Mouse (Mus musculus) hindbrain, embryonic 11.5 days (tissue): Measurements from ENCODE around the gene Pde10a. TPM values are rescaled to one million over a fixed set of nuclear protein-coding genes. Genes with fewer than 3 reads are reported as not detected.

Source experiments
- ATAC-seq: fragments of 200-750 bp; cut with Nextera tagmentation; 2 replicates; pipeline ENCODE4 v1.8.0; 2017; ENCODE audit warnings: mild to moderate bottlenecking, moderate TSS enrichment, moderate library complexity; ENCODE audit not compliant: low FRiP score
- DNase-seq: peaks from one replicate; pipeline ENCODE4 v3.0.0-alpha.2; 2015; ENCODE audit warnings: low spot score
- H3K27ac ChIP-seq: fragments of 300-500 bp; sonication (generic); 2 replicates; pipeline ENCODE4 v1.5.1; 2014; ENCODE audit warnings: mild to moderate bottlenecking, low read depth, low read length
- H3K27me3 ChIP-seq: fragments of 300-500 bp; sonication (generic); 2 replicates; pipeline ENCODE4 v1.6.1; 2014; ENCODE audit warnings: mild to moderate bottlenecking, low read length, moderate library complexity, mixed read lengths; ENCODE audit not compliant: control insufficient read depth, insufficient read depth
- H3K36me3 ChIP-seq: fragments of 300-500 bp; sonication (generic); 2 replicates; pipeline ENCODE4 v1.6.1; 2014; ENCODE audit warnings: mild to moderate bottlenecking, low read length, moderate library complexity, mixed read lengths; ENCODE audit not compliant: control insufficient read depth, insufficient read depth
- H3K4me1 ChIP-seq: fragments of 300-500 bp; sonication (generic); replicated peaks from 2 replicates; pipeline ENCODE4 v1.6.1; 2014; ENCODE audit warnings: low read length, mixed read lengths; ENCODE audit not compliant: control insufficient read depth, insufficient read depth
- H3K4me2 ChIP-seq: fragments of 300-500 bp; sonication (generic); replicated peaks from 2 replicates; pipeline ENCODE4 v1.6.1; 2014; ENCODE audit warnings: mild to moderate bottlenecking, low read depth, low read length
- H3K4me3 ChIP-seq: fragments of 300-500 bp; sonication (generic); 2 replicates; pipeline ENCODE4 v1.5.1; 2014; ENCODE audit warnings: low read depth, low read length
- H3K9ac ChIP-seq: fragments of 300-500 bp; sonication (generic); 2 replicates; pipeline ENCODE4 v1.6.1; 2014; ENCODE audit warnings: low read depth, low read length
- H3K9me3 ChIP-seq: fragments of 300-500 bp; sonication (generic); 2 replicates; pipeline ENCODE4 v1.6.1; 2016; ENCODE audit warnings: low read length; ENCODE audit not compliant: control insufficient read depth
- WGBS: fragments of 180-500 bp; shearing (Covaris S2); extraction: QIAGEN DNeasy Blood & Tissue Kit; methylation state at CpG from one replicate; pipeline ENCODE4 v1.1.7; 2014; 5-methylcytosine and 5-hydroxymethylcytosine counted together
- polyA plus RNA-seq: library from polyadenylated mRNA; unstranded; fragments of >200 nt; fragmentation: Nextera tagmentation; extraction: Ambion mirVana; gene quantifications from 2 replicates; pipeline ENCODE4 v1.2.1, GENCODE M21; 2014

Pde10a gene
- polyA plus RNA-seq, 1 experiment from 2014 or later: 7.6 TPM

- ATAC-seq: no peak
- WGBS: 66% methylated on average over 16 of the region's 16 CpGs
- no peak overlapping the region for H3K9ac ChIP-seq
- H3K4me2 ChIP-seq: no peak overlapping the region
- H3K27me3 ChIP-seq: no peaks in the 10 kb centered on the region
- no peak for DNase-seq
- H3K27ac ChIP-seq: no peak overlapping the region
- no peaks in the 10 kb centered on the region for H3K36me3 ChIP-seq
- H3K4me1 ChIP-seq: no peaks in the 10 kb centered on the region
- no peaks in the 10 kb centered on the region for H3K9me3 ChIP-seq
- no peak overlapping the region for H3K4me3 ChIP-seq
These were observed 133.7 kb downstream of the Pde10a start for GRCm38 (mm10) chr17:8658751-8659454.

- Histone ChIP-seq H3K9me3 (no peaks in the 10 kb centered on the region), H3K4me2 (no peak overlapping the region), H3K9ac (no peak overlapping the region), H3K27ac (no peak overlapping the region), H3K27me3 (no peaks in the 10 kb centered on the region), H3K4me1 (no peaks in the 10 kb centered on the region), H3K36me3 (no peaks in the 10 kb centered on the region), H3K4me3 (no peak overlapping the region)
- ATAC-seq (no peak), DNase-seq (no peak)
- 61% methylated on average over 5 of the region's 5 CpGs for WGBS
These were observed 141.7 kb downstream of the Pde10a start for GRCm38 (mm10) chr17:8666912-8667311.

- H3K9ac ChIP-seq: no peak overlapping the region
- no peaks in the 10 kb centered on the region for H3K36me3 ChIP-seq
- no peaks in the 10 kb centered on the region for H3K9me3 ChIP-seq
- H3K4me3 ChIP-seq: no peak overlapping the region
- no peak for ATAC-seq
- DNase-seq: no peak
- no peaks in the 10 kb centered on the region for H3K27me3 ChIP-seq
- no peaks in the 10 kb centered on the region for H3K4me1 ChIP-seq
- 86% methylated on average over 2 of the region's 2 CpGs for whole genome bisulfite sequencing
- H3K4me2 ChIP-seq: no peak overlapping the region
- H3K27ac ChIP-seq: no peak overlapping the region
These were observed 149.5 kb downstream of the Pde10a start for GRCm38 (mm10) chr17:8674651-8675050.

- DNase-seq (no peak), ATAC-seq (no peak)
- no peak overlapping the region for H3K27ac ChIP-seq
- H3K4me1 ChIP-seq: no peaks in the 10 kb centered on the region
- no peak overlapping the region for H3K4me3 ChIP-seq
- H3K9ac ChIP-seq: no peak overlapping the region
- no peaks in the 10 kb centered on the region for H3K36me3 ChIP-seq
- H3K27me3 ChIP-seq: no peaks in the 10 kb centered on the region
- no peak overlapping the region for H3K4me2 ChIP-seq
- no peaks in the 10 kb centered on the region for H3K9me3 ChIP-seq
- WGBS: 70% methylated on average over 7 of the region's 7 CpGs
These were observed 161.2 kb downstream of the Pde10a start for GRCm38 (mm10) chr17:8686356-8686755.

- DNase-seq: peak; percentile 13
- Histone ChIP-seq H3K27me3 (no peaks in the 10 kb centered on the region), H3K4me2 (no peak overlapping the region), H3K9ac (no peak overlapping the region), H3K9me3 (no peaks in the 10 kb centered on the region), H3K4me1 (no peaks in the 10 kb centered on the region), H3K27ac (no peak overlapping the region), H3K4me3 (no peak overlapping the region), H3K36me3 (no peaks in the 10 kb centered on the region)
- WGBS: 49% methylated on average over 3 of the region's 3 CpGs
- no peak for ATAC-seq
These were observed 162.9 kb downstream of the Pde10a start for GRCm38 (mm10) chr17:8688096-8688495.

GRCm38 (mm10) chr17:8698265-8698664 lies 173.1 kb downstream of the Pde10a start:
- no peak for DNase-seq
- WGBS: 100% methylated on average over 1 of the region's 1 CpGs

GRCm38 (mm10) chr17:8698793-8699192 lies 173.6 kb downstream of the Pde10a start:
- Histone ChIP-seq H3K4me2 (no peak overlapping the region), H3K36me3 (no peaks in the 10 kb centered on the region), H3K4me1 (no peaks in the 10 kb centered on the region), H3K9ac (no peak overlapping the region), H3K27me3 (no peaks in the 10 kb centered on the region), H3K27ac (no peak overlapping the region), H3K4me3 (no peak overlapping the region), H3K9me3 (no peaks in the 10 kb centered on the region)
- no peak for ATAC-seq
- 78% methylated on average over 3 of the region's 3 CpGs for WGBS
- no peak for DNase-seq

More at GRCm38 (mm10) chr17:8698265-8698664, 173.1 kb downstream of the Pde10a start:
- no peaks in the 10 kb centered on the region for H3K4me1 ChIP-seq
- no peak overlapping the region for H3K9ac ChIP-seq
- no peak for ATAC-seq
- H3K9me3 ChIP-seq: no peaks in the 10 kb centered on the region
- no peak overlapping the region for H3K27ac ChIP-seq
- H3K27me3 ChIP-seq: no peaks in the 10 kb centered on the region
- no peak overlapping the region for H3K4me2 ChIP-seq
- H3K36me3 ChIP-seq: no peaks in the 10 kb centered on the region
- H3K4me3 ChIP-seq: no peak overlapping the region

- no peak overlapping the region for H3K9ac ChIP-seq
- no peaks in the 10 kb centered on the region for H3K36me3 ChIP-seq
- ATAC-seq: no peak
- no peak overlapping the region for H3K4me2 ChIP-seq
- no peak for DNase-seq
- 61% methylated on average over 7 of the region's 7 CpGs for WGBS
- H3K27ac ChIP-seq: no peak overlapping the region
- H3K27me3 ChIP-seq: no peaks in the 10 kb centered on the region
- H3K9me3 ChIP-seq: no peaks in the 10 kb centered on the region
- no peak overlapping the region for H3K4me3 ChIP-seq
- no peaks in the 10 kb centered on the region for H3K4me1 ChIP-seq
These were observed 175.9 kb downstream of the Pde10a start for GRCm38 (mm10) chr17:8701096-8701495.

- H3K4me2 ChIP-seq: no peak overlapping the region
- H3K36me3 ChIP-seq: no peaks in the 10 kb centered on the region
- no peaks in the 10 kb centered on the region for H3K9me3 ChIP-seq
- no peak overlapping the region for H3K9ac ChIP-seq
- no peaks in the 10 kb centered on the region for H3K27me3 ChIP-seq
- no peaks in the 10 kb centered on the region for H3K4me1 ChIP-seq
- 85% methylated on average over 5 of the region's 5 CpGs for WGBS
- ATAC-seq (no peak), DNase-seq (no peak)
- H3K4me3 ChIP-seq: no peak overlapping the region
- no peak overlapping the region for H3K27ac ChIP-seq
These were observed 177.3 kb downstream of the Pde10a start for GRCm38 (mm10) chr17:8702503-8702902.
